Mouse (Mus musculus) thymus, adult 2 months (tissue): ENCODE data around the gene Ubtf. TPM values are rescaled to one million over a fixed set of nuclear protein-coding genes. Genes with fewer than 3 reads are reported as not detected.

Experiments used
- DNase-seq: peaks from one replicate; pipeline ENCODE4 v3.0.0; 2021
- H3K27ac ChIP-seq: fragments of 200-500 bp; 2 replicates; pipeline ENCODE4 v1.5.1; 2012; ENCODE audit warnings: low read length, control low read depth; ENCODE audit not compliant: control insufficient read depth, insufficient read depth
- H3K27me3 ChIP-seq: fragments of 200-500 bp; 2 replicates; pipeline ENCODE4 v1.6.1; 2012; ENCODE audit warnings: mild to moderate bottlenecking, low read length, moderate library complexity, mixed read lengths; ENCODE audit not compliant: control insufficient read depth, insufficient read depth
- H3K36me3 ChIP-seq: fragments of 200-500 bp; 2 replicates; pipeline ENCODE4 v1.6.1; 2012; ENCODE audit warnings: mild to moderate bottlenecking, low read length, moderate library complexity; ENCODE audit not compliant: control insufficient read depth, insufficient read depth
- H3K4me1 ChIP-seq: fragments of 200-500 bp; replicated peaks from 2 replicates; pipeline ENCODE4 v1.6.1; 2012; ENCODE audit warnings: low read length; ENCODE audit not compliant: control insufficient read depth, insufficient read depth
- H3K4me3 ChIP-seq: fragments of 200-500 bp; 2 replicates; pipeline ENCODE4 v1.5.1; 2012; ENCODE audit warnings: mild to moderate bottlenecking, low read length, control low read depth, moderate library complexity; ENCODE audit not compliant: control insufficient read depth, insufficient read depth
- CTCF ChIP-seq: fragments of 200-500 bp; IDR thresholded peaks from 2 replicates; pipeline ENCODE4 v1.5.1; 2012; ENCODE audit warnings: mild to moderate bottlenecking, control low read depth, low read length, moderate library complexity, borderline replicate concordance; ENCODE audit not compliant: control insufficient read depth, poor library complexity, insufficient read depth; ENCODE audit errors: extremely low read depth
- POLR2A ChIP-seq: fragments of 200-500 bp; IDR thresholded peaks from 2 replicates; pipeline ENCODE4 v1.6.1; 2012; ENCODE audit warnings: mild to moderate bottlenecking, low read length, control low read depth, moderate library complexity; ENCODE audit not compliant: control insufficient read depth, poor library complexity, insufficient read depth; ENCODE audit errors: extremely low read depth
- WGBS: fragments of 180-500 bp; shearing (Covaris S2); methylation state at CpG from one replicate; pipeline ENCODE4 v1.1.7; 2018; 5-methylcytosine and 5-hydroxymethylcytosine counted together
- polyA plus RNA-seq: library from polyadenylated mRNA; depleted of rRNA; stranded (reverse); fragments of >200 nt; gene quantifications from 2 replicates; pipeline ENCODE4 v1.2.3, GENCODE M21; 2012

Gene Ubtf
- polyA plus RNA-seq, 1 experiment, result 59.7 TPM

DNA sequence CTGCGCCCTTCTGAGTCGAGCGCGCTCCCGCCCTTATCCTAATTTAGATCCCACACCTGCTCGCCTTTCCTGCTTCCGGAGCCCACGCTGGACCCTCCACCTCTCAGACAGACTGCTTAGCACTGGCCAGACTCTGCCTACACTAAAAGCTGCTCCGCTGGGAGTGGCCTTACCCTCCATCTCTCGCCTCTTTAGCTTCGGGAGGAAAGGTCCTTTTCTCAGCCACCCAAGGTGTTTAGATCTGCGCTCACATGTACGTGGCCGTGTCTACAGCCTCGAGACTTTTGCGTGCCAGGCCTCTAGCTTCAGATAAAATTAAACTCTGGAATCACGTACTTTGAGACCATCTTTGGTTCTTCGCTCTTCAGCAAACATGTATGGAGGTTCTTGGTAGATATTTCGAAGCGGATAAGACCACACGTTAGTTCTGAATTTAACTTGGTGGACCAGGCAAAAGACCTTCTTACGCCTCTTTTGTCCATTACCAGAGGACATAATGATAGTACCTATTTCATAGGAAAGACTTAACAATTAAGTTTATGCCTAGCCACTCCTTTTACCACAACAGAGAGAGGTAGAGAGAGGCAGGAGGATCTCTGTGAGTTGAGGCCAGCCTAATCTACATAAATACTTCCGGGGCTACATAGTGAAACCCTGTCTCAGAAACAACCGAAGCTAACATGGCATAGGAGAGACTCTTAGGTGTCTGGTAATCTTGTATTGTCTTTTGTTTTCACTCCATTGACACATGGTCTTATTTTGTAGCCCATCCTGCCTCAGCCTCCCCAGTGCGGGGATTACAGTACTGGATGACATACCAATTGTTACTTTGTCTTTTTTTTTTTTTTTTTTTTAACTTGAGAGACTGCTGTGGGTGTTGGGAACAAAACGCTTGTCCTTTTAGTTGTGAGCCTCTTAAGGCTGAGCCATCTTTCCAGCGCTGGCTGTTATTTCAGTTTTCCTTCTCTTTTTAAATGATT, 21.7 kb downstream of the Ubtf start:
- Histone ChIP-seq H3K27ac (peak overlapping the region; percentile 77), H3K4me1 (peaks cover 17% of the 10 kb centered on the region), H3K27me3 (no peaks in the 10 kb centered on the region), H3K36me3 (0 out of 2 replicates have a peak, but pooled peaks cover 3% of the 10 kb centered on the region), H3K4me3 (peak overlapping the region; percentile 54)
- WGBS, result 21% methylated on average over 27 of the region's 27 CpGs
- TF ChIP-seq POLR2A (no peak), CTCF (no peak)
- DNase-seq, result no peak

DNA sequence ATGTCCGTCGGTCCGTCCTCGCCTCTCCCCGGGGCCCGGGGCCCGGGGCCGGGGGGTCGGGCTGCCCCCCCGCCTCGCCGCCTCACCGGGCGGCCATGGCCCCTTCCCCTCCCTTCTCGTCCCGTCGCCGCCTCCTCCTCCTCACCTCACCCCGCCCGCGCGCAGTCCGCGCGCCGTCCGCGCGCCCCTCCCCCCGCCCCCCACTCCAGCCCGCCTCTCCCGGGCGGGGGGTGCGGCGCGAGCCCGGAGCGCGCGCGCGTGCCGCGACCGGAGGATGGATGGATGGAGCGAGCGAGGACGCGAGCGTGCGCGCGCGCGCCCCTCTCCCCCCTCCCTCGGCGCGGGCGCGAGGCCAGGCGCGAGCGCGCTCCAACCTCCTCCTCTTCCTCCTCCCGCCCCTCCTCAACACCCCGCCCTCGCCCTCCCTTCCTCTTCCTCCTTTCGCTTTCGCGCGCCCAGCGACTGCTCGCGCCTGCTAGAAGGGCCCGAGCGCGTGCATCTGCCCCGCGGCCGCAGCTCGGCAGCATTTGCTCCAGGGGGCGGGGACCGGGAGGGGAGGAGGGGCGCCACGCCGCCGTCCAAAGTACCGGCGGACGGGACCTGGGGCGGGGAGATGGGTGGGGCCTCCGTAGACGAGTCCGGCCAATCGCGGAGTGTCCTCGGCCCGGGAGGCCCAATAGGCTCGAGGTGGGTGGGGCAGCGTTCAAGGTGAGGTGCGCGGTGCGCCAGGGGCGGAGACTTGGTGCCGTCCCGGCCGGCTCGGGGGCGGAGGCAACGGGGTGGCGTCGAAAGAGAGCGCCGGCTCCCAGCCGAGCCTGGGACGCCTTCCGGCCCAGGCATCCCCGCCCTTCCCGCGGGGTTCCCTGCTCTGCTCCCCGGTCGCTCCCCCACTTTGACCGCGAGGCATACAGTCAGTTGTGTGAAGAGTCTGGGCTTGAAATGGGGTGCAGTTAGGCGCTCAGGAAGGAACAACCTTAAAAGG, 22.8 kb downstream of the Ubtf start, which contains the start of gene Atxn7l3:
Gene Atxn7l3 (minus strand): TSS at position 141 of the 982 bp plus-strand sequence.
- Histone ChIP-seq H3K27me3 (no peaks in the 10 kb centered on the region), H3K4me3 (peak within 1 kb of the TSS; percentile 85), H3K4me1 (peaks cover 17% of the 10 kb centered on the region), H3K36me3 (peaks cover 12% of the 10 kb centered on the region), H3K27ac (peak within 1 kb of the TSS; percentile 92)
- peak; percentile 99 for DNase-seq
- WGBS, result under 1% methylated on average over 80 of the region's 125 CpGs
- peak; percentile 86 for TF ChIP-seq POLR2A
- TF ChIP-seq CTCF, result no peak

DNA sequence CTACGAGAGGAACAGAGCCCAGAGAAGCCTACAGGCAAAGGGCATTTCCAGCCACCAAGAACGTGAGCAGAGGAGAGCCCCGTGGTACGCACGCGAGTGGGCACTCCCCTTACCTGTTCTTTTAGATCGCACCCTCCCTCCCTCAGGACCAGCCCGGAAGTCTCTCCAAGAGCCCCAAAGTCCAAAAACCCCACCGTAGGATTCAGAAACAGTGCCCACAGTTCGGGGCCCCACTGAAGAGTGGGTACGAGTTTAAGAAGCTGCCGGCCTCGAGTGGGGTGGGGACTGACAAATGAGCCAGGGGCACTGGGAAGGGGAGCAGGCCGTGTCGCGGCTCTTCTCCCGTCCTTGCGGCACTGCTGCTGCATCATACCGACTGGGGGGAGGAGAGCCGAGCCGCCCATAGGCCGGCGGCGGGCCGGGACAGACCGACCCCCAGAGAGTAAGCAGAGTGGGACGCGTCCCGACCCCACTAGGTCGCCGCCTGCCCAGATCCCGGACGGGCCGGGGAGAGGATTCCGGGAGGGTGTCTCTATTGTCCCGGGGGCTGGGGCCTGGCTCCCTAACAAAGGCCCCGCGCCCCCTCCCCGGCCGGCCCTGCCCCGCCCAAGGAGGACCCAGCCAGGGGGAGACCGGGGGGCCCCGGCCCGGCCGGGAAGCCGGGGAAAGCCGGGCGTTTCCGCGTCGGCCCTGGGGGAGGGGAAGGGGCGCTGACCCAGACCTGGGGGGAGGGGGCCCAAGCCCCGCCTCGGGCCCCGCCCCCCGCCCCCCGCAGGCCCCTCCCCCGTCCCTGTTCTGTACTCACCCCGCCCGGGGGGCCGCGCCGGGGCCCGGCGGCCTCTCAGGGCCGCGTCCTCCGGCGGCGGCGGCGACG, 23.7 kb downstream of the Ubtf start:
- WGBS, result under 1% methylated on average over 58 of the region's 73 CpGs
- Histone ChIP-seq H3K4me3 (peak overlapping the region; percentile 85), H3K4me1 (peaks cover 17% of the 10 kb centered on the region), H3K36me3 (peaks cover 21% of the 10 kb centered on the region), H3K27me3 (no peaks in the 10 kb centered on the region), H3K27ac (peak overlapping the region; percentile 92)
- DNase-seq, result peak; percentile 72
- TF ChIP-seq CTCF (no peak), POLR2A (0 out of 2 replicates have a peak, but pooled peaks have one; percentile 17)

DNA sequence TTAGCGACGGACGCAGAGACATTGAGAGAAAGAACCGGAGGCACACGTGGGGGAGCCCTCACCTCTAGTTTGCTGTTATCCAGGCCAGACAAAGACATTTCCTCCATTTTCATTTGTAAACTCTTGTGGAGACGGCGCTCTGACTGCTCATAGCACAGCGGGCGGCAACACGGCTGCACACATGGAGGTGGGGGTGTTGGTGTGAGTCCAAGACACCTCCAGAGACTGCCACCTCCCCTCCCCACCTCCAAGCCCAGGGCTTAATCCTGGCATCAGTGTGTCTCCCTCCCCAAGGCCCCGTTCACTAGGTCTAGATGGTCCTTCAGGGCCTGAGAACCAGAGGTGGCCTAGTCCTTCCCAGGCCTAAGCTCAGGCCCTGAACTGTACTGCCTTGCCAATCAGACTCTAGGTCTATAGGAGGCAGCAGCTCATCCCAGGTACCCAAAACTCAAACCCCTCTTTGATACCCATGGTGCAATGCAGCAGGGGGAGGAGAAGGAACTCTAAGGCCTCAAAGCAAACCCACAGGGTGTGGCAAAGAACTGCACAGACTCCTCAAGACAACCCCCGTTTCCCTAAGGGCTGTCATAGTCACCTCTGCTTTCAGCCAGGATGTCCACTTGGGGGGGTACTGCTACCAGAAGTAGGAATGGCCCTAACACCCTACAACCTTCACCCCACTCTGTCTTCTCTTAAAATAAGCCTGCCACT, 24.5 kb downstream of the Ubtf start:
- Histone ChIP-seq H3K4me3 (peak overlapping the region; percentile 85), H3K36me3 (peaks cover 24% of the 10 kb centered on the region), H3K4me1 (peaks cover 17% of the 10 kb centered on the region), H3K27ac (peak overlapping the region; percentile 92), H3K27me3 (no peaks in the 10 kb centered on the region)
- DNase-seq, result peak; percentile 79
- TF ChIP-seq POLR2A (0 out of 2 replicates have a peak, but pooled peaks have one; percentile 17), CTCF (no peak)
- WGBS, result 81% methylated on average over 12 of the region's 12 CpGs

DNA sequence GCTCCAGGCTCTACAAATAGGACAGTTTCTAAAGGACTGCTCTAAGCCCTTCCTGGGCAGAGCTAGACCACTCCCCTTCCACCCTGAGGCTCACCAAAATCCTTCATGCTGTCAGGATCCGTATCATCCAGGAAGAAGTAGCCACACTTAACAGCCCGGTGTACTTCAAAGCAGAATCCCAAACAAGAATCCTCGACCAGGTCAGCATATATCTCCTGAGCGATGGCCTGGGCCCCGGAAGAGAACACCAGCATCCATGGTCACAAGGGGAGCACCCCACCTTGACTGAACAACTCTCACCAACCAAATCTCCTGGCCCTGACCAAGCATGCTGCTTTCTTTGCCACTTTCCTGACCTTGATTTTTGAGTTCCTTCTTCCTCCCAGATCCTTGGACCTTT, 25.1 kb downstream of the Ubtf start:
- H3K4me1 ChIP-seq, result peaks cover 14% of the 10 kb centered on the region
- WGBS, result 91% methylated on average over 5 of the region's 5 CpGs
- TF ChIP-seq CTCF (no peak), POLR2A (no peak)
- H3K27ac ChIP-seq, result no peak overlapping the region
- no peak for DNase-seq
- H3K4me3 ChIP-seq, result no peak overlapping the region
- no peaks in the 10 kb centered on the region for H3K27me3 ChIP-seq
- peaks cover 24% of the 10 kb centered on the region for H3K36me3 ChIP-seq
